Comparison of ENCODE assay signal across 8 mouse cellular contexts in genomic region chr12:55492184-55492898, GRCm38 (mm10). TPM values are rescaled to one million over a fixed set of nuclear protein-coding genes. Genes with fewer than 3 reads are reported as not detected.
DNase-seq lines count a peak whose midpoint lies in the region; ATAC-seq and TF ChIP-seq lines count a peak whose summit lies in the region.

Nfkbia (minus strand) TSS chr12:55492647.

- TF ChIP-seq CTCF in gastrocnemius, adult 2 months (IDR thresholded peaks at IDR 0.05), result peak; percentile 33

- ATAC-seq in activated CD4-positive, CD25-positive, alpha-beta regulatory T cell, adult 4 months, result peak; percentile 55
- peak; percentile 40 for ATAC-seq in common myeloid progenitor, adult 5-6 weeks (replicated peaks; ENCODE audit: low read depth, poor library complexity, severe bottlenecking)
- ATAC-seq in hindbrain, embryonic 16.5 days, result peak; percentile 91

- peak within 1 kb of the TSS; percentile 100 for H3K27ac ChIP-seq in gastrocnemius, adult 2 months
- peak within 1 kb of the TSS; percentile 99 for H3K27ac ChIP-seq in hindbrain, embryonic 16.5 days (ENCODE audit: low read depth, low read length)

- peak within 1 kb of the TSS; percentile 93 for H3K4me3 ChIP-seq in gastrocnemius, adult 2 months
- peak within 1 kb of the TSS; percentile 87 for H3K4me3 ChIP-seq in hindbrain, embryonic 16.5 days (ENCODE audit: low read length)

- WGBS in hindbrain, embryonic 16.5 days, result under 1% methylated on average over 43 of the region's 58 CpGs

- intact Hi-C loops in gastrocnemius, adult 2 months (cut with DNase I), result loop anchor here (1.0 kb wide), 1 partner anchor 94 kb away; no protein-coding TSS in a partner anchor

- H3K4me1 ChIP-seq in hindbrain, embryonic 16.5 days (ENCODE audit: control insufficient read depth, insufficient read depth, low read depth, low read length), result peaks cover 19% of the 10 kb centered on the region

- H3K36me3 ChIP-seq in hindbrain, embryonic 16.5 days (ENCODE audit: control insufficient read depth, insufficient read depth, low read length), result peaks cover 11% of the 10 kb centered on the region

- peak within 1 kb of the TSS; percentile 92 for H3K4me2 ChIP-seq in hindbrain, embryonic 16.5 days (ENCODE audit: low read length)

- H3K27me3 ChIP-seq in hindbrain, embryonic 16.5 days (replicated peaks; ENCODE audit: control insufficient read depth, insufficient read depth, low read length), result no peaks in the 10 kb centered on the region

- peak within 1 kb of the TSS; percentile 97 for H3K9ac ChIP-seq in hindbrain, embryonic 16.5 days (ENCODE audit: low read depth, low read length)

- H3K9me3 ChIP-seq in hindbrain, embryonic 16.5 days (ENCODE audit: control insufficient read depth, low read length), result no peaks in the 10 kb centered on the region

- peak; percentile 98 for DNase-seq in gastrocnemius, adult 2 months
- peak; percentile 86 to 91 for DNase-seq in left cerebral cortex, adult 18-20 months (ENCODE audit: low spot score in 2 of 2)
- peak; percentile 96 to 97 for DNase-seq in lung, postnatal 4 days
- DNase-seq in retina, postnatal 1 day, result peak; percentile 93
- DNase-seq in thymus, postnatal 4 days, result peak; percentile 96

RNA-seq across cellular contexts. Expression of gene Nfkbia, which starts in this region (rescaled TPM):
- 100 to 1,000 TPM; 513 to 551 TPM for polyA plus RNA-seq in activated CD4-positive, CD25-positive, alpha-beta regulatory T cell, adult 4 months (2017; shearing (Covaris generic))
- total RNA-seq in common myeloid progenitor, adult 5-6 weeks (2017), result 53.1 and 54.6 TPM in 2 replicates
- 10 to 100 TPM; 26.3 to 66.2 TPM for total RNA-seq in gastrocnemius, adult 2 months (2021)
- 62.3 and 64.3 TPM in 2 replicates for polyA plus RNA-seq in hindbrain, embryonic 16.5 days (2015; fragmentation: Nextera tagmentation; extraction: Ambion mirVana)
- total RNA-seq in left cerebral cortex, adult 18-20 months (2021), result 10 to 100 TPM; 27.2 to 32.0 TPM

Comparison
In these comparisons a context has a peak if more than half of its experiments do, and no peak if none do; other contexts are left out.
1. Peak in every context shown above with its lines: DNase-seq, ATAC-seq, H3K4me3 ChIP-seq and H3K27ac ChIP-seq.
2. ATAC-seq: peak in every context shown above with its lines; median percentile 91 in hindbrain, embryonic 16.5 days; 55 in activated CD4-positive, CD25-positive, alpha-beta regulatory T cell, adult 4 months; 40 in common myeloid progenitor, adult 5-6 weeks.